Mouse (Mus musculus): Measurements from ENCODE around the gene Srcap. TPM values are rescaled to one million over a fixed set of nuclear protein-coding genes. Genes with fewer than 3 reads are reported as not detected.
"Not testable (repeated sequence)": the region's sequence is repeated elsewhere in the genome, so short reads cannot be mapped to it uniquely, and the experiment has no call there.

The Srcap gene
- polyA plus RNA-seq (2015; fragmentation: Nextera tagmentation; extraction: Ambion mirVana) = 27.7 and 29.8 TPM in 2 replicates

- WGBS = under 1% methylated on average over 37 of the region's 37 CpGs
Measured at GRCm38 (mm10) chr7:127511808-127512230, at the start of gene Srcap. Srcap (plus strand) TSS chr7:127511983.

GRCm38 (mm10) chr7:127465191-127465590 is 46.6 kb upstream of the Srcap start:
- H3K27me3 ChIP-seq (ENCODE audit: control insufficient read depth, insufficient read depth, low read length) = no peaks in the 10 kb centered on the region
- no peak overlapping the region for H3K9ac ChIP-seq (ENCODE audit: low read length)
- no peaks in the 10 kb centered on the region for H3K9me3 ChIP-seq (replicated peaks; ENCODE audit: control insufficient read depth, low read length)
- H3K4me3 ChIP-seq (ENCODE audit: low read length) = no peak overlapping the region
- H3K4me1 ChIP-seq (ENCODE audit: control insufficient read depth, insufficient read depth, low read length) = no peaks in the 10 kb centered on the region
- ATAC-seq (replicated peaks; ENCODE audit: extremely low read depth, insufficient read depth, low FRiP score) = no peak
- no peak overlapping the region for H3K4me2 ChIP-seq (ENCODE audit: low read depth, low read length)
- 87% methylated on average over 3 of the region's 3 CpGs for WGBS
- H3K36me3 ChIP-seq (ENCODE audit: control insufficient read depth, insufficient read depth) = peaks cover 16% of the 10 kb centered on the region
- no peak overlapping the region for H3K27ac ChIP-seq (ENCODE audit: low read length)

More at GRCm38 (mm10) chr7:127511808-127512230, at the start of gene Srcap:
- peak within 1 kb of the TSS; percentile 71 for H3K4me2 ChIP-seq (ENCODE audit: low read depth, low read length)
- peak within 1 kb of the TSS; percentile 89 for H3K4me3 ChIP-seq (ENCODE audit: low read length)
- peaks cover 17% of the 10 kb centered on the region for H3K4me1 ChIP-seq (ENCODE audit: control insufficient read depth, insufficient read depth, low read length)
- peak; percentile 96 for ATAC-seq (replicated peaks; ENCODE audit: extremely low read depth, insufficient read depth, low FRiP score)
- peak within 1 kb of the TSS; percentile 93 for H3K9ac ChIP-seq (ENCODE audit: low read length)
- peak within 1 kb of the TSS; percentile 99 for H3K27ac ChIP-seq (ENCODE audit: low read length)
- no peaks in the 10 kb centered on the region for H3K27me3 ChIP-seq (ENCODE audit: control insufficient read depth, insufficient read depth, low read length)
- H3K9me3 ChIP-seq (replicated peaks; ENCODE audit: control insufficient read depth, low read length) = no peaks in the 10 kb centered on the region
- H3K36me3 ChIP-seq (ENCODE audit: control insufficient read depth, insufficient read depth) = peaks cover 12% of the 10 kb centered on the region

GRCm38 (mm10) chr7:127465670-127466069 is 46.1 kb upstream of the Srcap start:
- not testable (repeated sequence) for H3K9ac ChIP-seq (ENCODE audit: low read length); H3K4me2 ChIP-seq (ENCODE audit: low read depth, low read length); H3K9me3 ChIP-seq (replicated peaks; ENCODE audit: control insufficient read depth, low read length); ATAC-seq (replicated peaks; ENCODE audit: extremely low read depth, insufficient read depth, low FRiP score); H3K4me3 ChIP-seq (ENCODE audit: low read length); H3K4me1 ChIP-seq (ENCODE audit: control insufficient read depth, insufficient read depth, low read length); H3K27ac ChIP-seq (ENCODE audit: low read length); H3K27me3 ChIP-seq (ENCODE audit: control insufficient read depth, insufficient read depth, low read length)
- WGBS = 94% methylated on average over 2 of the region's 2 CpGs
- peaks cover 16% of the 10 kb centered on the region for H3K36me3 ChIP-seq (ENCODE audit: control insufficient read depth, insufficient read depth)

- H3K9me3 ChIP-seq (replicated peaks; ENCODE audit: control insufficient read depth, low read length) = no peaks in the 10 kb centered on the region
Measured at GRCm38 (mm10) chr7:127466606-127467005, 45.2 kb upstream of the Srcap start.

GRCm38 (mm10) chr7:127470011-127470715 is 41.6 kb upstream of the Srcap start:
- WGBS = 9% methylated on average over 10 of the region's 10 CpGs
- Histone ChIP-seq H3K27ac (ENCODE audit: low read length) (peak overlapping the region; percentile 99), H3K4me1 (ENCODE audit: control insufficient read depth, insufficient read depth, low read length) (peaks cover 8% of the 10 kb centered on the region), H3K9ac (ENCODE audit: low read length) (peak overlapping the region; percentile 96), H3K4me3 (ENCODE audit: low read length) (peak overlapping the region; percentile 91), H3K27me3 (ENCODE audit: control insufficient read depth, insufficient read depth, low read length) (no peaks in the 10 kb centered on the region), H3K4me2 (ENCODE audit: low read depth, low read length) (peak overlapping the region; percentile 85), H3K9me3 (replicated peaks; ENCODE audit: control insufficient read depth, low read length) (no peaks in the 10 kb centered on the region), H3K36me3 (ENCODE audit: control insufficient read depth, insufficient read depth) (peaks cover 34% of the 10 kb centered on the region)
- no peak for ATAC-seq (replicated peaks; ENCODE audit: extremely low read depth, insufficient read depth, low FRiP score)

More at GRCm38 (mm10) chr7:127466606-127467005, 45.2 kb upstream of the Srcap start:
- Histone ChIP-seq H3K4me2 (ENCODE audit: low read depth, low read length) (no peak overlapping the region), H3K36me3 (ENCODE audit: control insufficient read depth, insufficient read depth) (peaks cover 16% of the 10 kb centered on the region), H3K27me3 (ENCODE audit: control insufficient read depth, insufficient read depth, low read length) (no peaks in the 10 kb centered on the region), H3K27ac (ENCODE audit: low read length) (no peak overlapping the region), H3K9ac (ENCODE audit: low read length) (no peak overlapping the region), H3K4me1 (ENCODE audit: control insufficient read depth, insufficient read depth, low read length) (no peaks in the 10 kb centered on the region), H3K4me3 (ENCODE audit: low read length) (no peak overlapping the region)
- 92% methylated on average over 4 of the region's 4 CpGs for WGBS
- no peak for ATAC-seq (replicated peaks; ENCODE audit: extremely low read depth, insufficient read depth, low FRiP score)

GRCm38 (mm10) chr7:127470743-127471645 is 40.8 kb upstream of the Srcap start:
- WGBS = under 1% methylated on average over 46 of the region's 46 CpGs
- peak; percentile 89 for ATAC-seq (replicated peaks; ENCODE audit: extremely low read depth, insufficient read depth, low FRiP score)
- Histone ChIP-seq H3K27me3 (ENCODE audit: control insufficient read depth, insufficient read depth, low read length) (no peaks in the 10 kb centered on the region), H3K4me3 (ENCODE audit: low read length) (peak overlapping the region; percentile 91), H3K9me3 (replicated peaks; ENCODE audit: control insufficient read depth, low read length) (no peaks in the 10 kb centered on the region), H3K36me3 (ENCODE audit: control insufficient read depth, insufficient read depth) (peaks cover 42% of the 10 kb centered on the region), H3K27ac (ENCODE audit: low read length) (peak overlapping the region; percentile 99), H3K4me2 (ENCODE audit: low read depth, low read length) (peak overlapping the region; percentile 85), H3K4me1 (ENCODE audit: control insufficient read depth, insufficient read depth, low read length) (peaks cover 8% of the 10 kb centered on the region), H3K9ac (ENCODE audit: low read length) (peak overlapping the region; percentile 96)

- ATAC-seq (replicated peaks; ENCODE audit: extremely low read depth, insufficient read depth, low FRiP score) = peak; percentile 15
- Histone ChIP-seq H3K4me3 (ENCODE audit: low read length) (peak overlapping the region; percentile 91), H3K4me2 (ENCODE audit: low read depth, low read length) (peak overlapping the region; percentile 85), H3K9ac (ENCODE audit: low read length) (peak overlapping the region; percentile 96), H3K27ac (ENCODE audit: low read length) (peak overlapping the region; percentile 99), H3K36me3 (ENCODE audit: control insufficient read depth, insufficient read depth) (peaks cover 45% of the 10 kb centered on the region), H3K27me3 (ENCODE audit: control insufficient read depth, insufficient read depth, low read length) (no peaks in the 10 kb centered on the region), H3K4me1 (ENCODE audit: control insufficient read depth, insufficient read depth, low read length) (peaks cover 10% of the 10 kb centered on the region), H3K9me3 (replicated peaks; ENCODE audit: control insufficient read depth, low read length) (no peaks in the 10 kb centered on the region)
- under 1% methylated on average over 25 of the region's 25 CpGs for WGBS
Measured at GRCm38 (mm10) chr7:127471646-127472010, 40.2 kb upstream of the Srcap start.

- Histone ChIP-seq H3K9me3 (replicated peaks; ENCODE audit: control insufficient read depth, low read length) (no peaks in the 10 kb centered on the region), H3K9ac (ENCODE audit: low read length) (peak overlapping the region; percentile 96), H3K27ac (ENCODE audit: low read length) (peak overlapping the region; percentile 99), H3K4me1 (ENCODE audit: control insufficient read depth, insufficient read depth, low read length) (peaks cover 14% of the 10 kb centered on the region), H3K4me3 (ENCODE audit: low read length) (peak overlapping the region; percentile 91), H3K27me3 (ENCODE audit: control insufficient read depth, insufficient read depth, low read length) (no peaks in the 10 kb centered on the region), H3K36me3 (ENCODE audit: control insufficient read depth, insufficient read depth) (peaks cover 47% of the 10 kb centered on the region), H3K4me2 (ENCODE audit: low read depth, low read length) (peak overlapping the region; percentile 85)
- ATAC-seq (replicated peaks; ENCODE audit: extremely low read depth, insufficient read depth, low FRiP score) = no peak
- WGBS = 1% methylated on average over 7 of the region's 7 CpGs
Measured at GRCm38 (mm10) chr7:127472060-127472459, 39.7 kb upstream of the Srcap start.

- no peak for ATAC-seq (replicated peaks; ENCODE audit: extremely low read depth, insufficient read depth, low FRiP score)
- Histone ChIP-seq H3K27me3 (ENCODE audit: control insufficient read depth, insufficient read depth, low read length) (no peaks in the 10 kb centered on the region), H3K9me3 (replicated peaks; ENCODE audit: control insufficient read depth, low read length) (no peaks in the 10 kb centered on the region), H3K4me3 (ENCODE audit: low read length) (no peak overlapping the region), H3K9ac (ENCODE audit: low read length) (no peak overlapping the region), H3K27ac (ENCODE audit: low read length) (no peak overlapping the region), H3K4me2 (ENCODE audit: low read depth, low read length) (no peak overlapping the region), H3K4me1 (ENCODE audit: control insufficient read depth, insufficient read depth, low read length) (peaks cover 17% of the 10 kb centered on the region), H3K36me3 (ENCODE audit: control insufficient read depth, insufficient read depth) (peaks cover 35% of the 10 kb centered on the region)
- 85% methylated on average over 5 of the region's 5 CpGs for WGBS
Measured at GRCm38 (mm10) chr7:127473705-127474104, 38.1 kb upstream of the Srcap start.
